In genomic region chr2:84475601-84476000, GRCm38 (mm10) we compare ENCODE assay signal across 12 mouse cellular contexts. TPM values are rescaled to one million over a fixed set of nuclear protein-coding genes. Genes with fewer than 3 reads are reported as not detected.
A peak's percentile ranks its signal among the peaks of the same experiment; 100 is the strongest.
DNase-seq lines count a peak whose midpoint lies in the region; ATAC-seq and TF ChIP-seq lines count a peak whose summit lies in the region.
"Had no signal": no experiment of that assay in that cellular context is flagged by ENCODE, and none has a peak within 500 bp of the region (broad histone marks: within the 10 kb centered on the region; RNA-seq: fewer than 3 reads in every experiment).

No protein-coding gene starts in this region.

- peaks cover 7% of the 10 kb centered on the region; the same call in 1 of the 2 replicates for H3K4me1 ChIP-seq in lung, embryonic 16.5 days (replicated peaks; ENCODE audit: control insufficient read depth, insufficient read depth, low read length)
- H3K4me1 ChIP-seq in embryonic facial prominence, embryonic 11.5 days (ENCODE audit: control insufficient read depth, insufficient read depth, low read length): no peaks in the 10 kb centered on the region
- no peaks in the 10 kb centered on the region for H3K4me1 ChIP-seq in hindbrain, postnatal 0 days (ENCODE audit: insufficient read depth, low read length)
- H3K4me1 ChIP-seq in neural tube, embryonic 13.5 days (replicated peaks): no peaks in the 10 kb centered on the region; the same call in 1 of the 2 replicates

- ATAC-seq in lung, embryonic 16.5 days (ENCODE audit: low read depth): peak; percentile 23; the same call in 1 of the 2 replicates
- no peak for ATAC-seq in embryonic facial prominence, embryonic 11.5 days (replicated peaks; ENCODE audit: insufficient number of reproducible peaks, low FRiP score, low TSS enrichment, low read depth)
- ATAC-seq in hindbrain, postnatal 0 days: no peak
- no peak for ATAC-seq in neural tube, embryonic 13.5 days (ENCODE audit: low read depth)

- H3K9me3 ChIP-seq in lung, embryonic 16.5 days (ENCODE audit: control insufficient read depth, low read length): no peaks in the 10 kb centered on the region
- H3K9me3 ChIP-seq in embryonic facial prominence, embryonic 11.5 days (replicated peaks; ENCODE audit: control insufficient read depth, low read length): no peaks in the 10 kb centered on the region
- H3K9me3 ChIP-seq in hindbrain, postnatal 0 days (ENCODE audit: low read length): no peaks in the 10 kb centered on the region
- H3K9me3 ChIP-seq in neural tube, embryonic 13.5 days: no peaks in the 10 kb centered on the region

- H3K27ac ChIP-seq in lung, embryonic 16.5 days (ENCODE audit: low read length): peak overlapping the region; percentile 81
- H3K27ac ChIP-seq in embryonic facial prominence, embryonic 11.5 days (replicated peaks; ENCODE audit: low read depth, low read length): no peak overlapping the region
- peak overlapping the region; percentile 20; the same call in 1 of the 2 replicates for H3K27ac ChIP-seq in hindbrain, postnatal 0 days
- H3K27ac ChIP-seq in neural tube, embryonic 13.5 days (replicated peaks): peak overlapping the region; percentile 23; the same call in 1 of the 2 replicates
- H3K27ac ChIP-seq: left cerebral cortex, adult 2 months had no signal

- peaks cover 8% of the 10 kb centered on the region; the same call in 1 of the 2 replicates for H3K36me3 ChIP-seq in lung, embryonic 16.5 days (ENCODE audit: control insufficient read depth, insufficient read depth, low read length)
- no peaks in the 10 kb centered on the region for H3K36me3 ChIP-seq in embryonic facial prominence, embryonic 11.5 days (replicated peaks; ENCODE audit: control insufficient read depth, insufficient read depth, low read depth, low read length)
- no peaks in the 10 kb centered on the region for H3K36me3 ChIP-seq in hindbrain, postnatal 0 days (ENCODE audit: insufficient read depth, low read length)
- no peaks in the 10 kb centered on the region for H3K36me3 ChIP-seq in neural tube, embryonic 13.5 days

- H3K9ac ChIP-seq in lung, embryonic 16.5 days (ENCODE audit: low read length): peak overlapping the region; percentile 63
- no peak overlapping the region for H3K9ac ChIP-seq in embryonic facial prominence, embryonic 11.5 days (replicated peaks; ENCODE audit: low read length)
- no peak overlapping the region for H3K9ac ChIP-seq in hindbrain, postnatal 0 days (replicated peaks; ENCODE audit: low read length)
- no peak overlapping the region for H3K9ac ChIP-seq in neural tube, embryonic 13.5 days

- no peaks in the 10 kb centered on the region for H3K27me3 ChIP-seq in lung, embryonic 16.5 days (ENCODE audit: control insufficient read depth, insufficient read depth, low read depth, low read length)
- H3K27me3 ChIP-seq in embryonic facial prominence, embryonic 11.5 days (ENCODE audit: control insufficient read depth, insufficient read depth, low read length): no peaks in the 10 kb centered on the region
- H3K27me3 ChIP-seq in hindbrain, postnatal 0 days (ENCODE audit: insufficient read depth, low read length): no peaks in the 10 kb centered on the region
- no peaks in the 10 kb centered on the region for H3K27me3 ChIP-seq in neural tube, embryonic 13.5 days

- no peak for DNase-seq in lung, postnatal 14 days
- DNase-seq in embryonic facial prominence, embryonic 11.5 days (ENCODE audit: low spot score): no peak
- no peak for DNase-seq in hindbrain, postnatal 0 days (ENCODE audit: low spot score)
- DNase-seq in gastrocnemius, postnatal 25 days: no peak
- DNase-seq in thymus, postnatal 14 days: no peak
- no peak for DNase-seq in MN1 (ENCODE audit: low spot score)
- DNase-seq: cerebellum, adult 9-10 months; gastrocnemius, postnatal 14 days; thymus, adult 2 months had no signal

- 8% methylated on average over 1 of the region's 1 CpGs for WGBS in lung, embryonic 16.5 days
- 23% methylated on average over 1 of the region's 1 CpGs for WGBS in embryonic facial prominence, embryonic 11.5 days
- 39% methylated on average over 1 of the region's 1 CpGs for WGBS in hindbrain, postnatal 0 days
- 25% methylated on average over 1 of the region's 1 CpGs for WGBS in neural tube, embryonic 13.5 days

- no peak for TF ChIP-seq CTCF in hindbrain, postnatal 0 days (IDR thresholded peaks at IDR 0.05; ENCODE audit: low read depth)

- peak overlapping the region; percentile 48 for H3K4me3 ChIP-seq in lung, embryonic 16.5 days (ENCODE audit: low read length)
- peak overlapping the region; percentile 8; the same call in 1 of the 2 replicates for H3K4me3 ChIP-seq in embryonic facial prominence, embryonic 11.5 days (ENCODE audit: low read depth, low read length)
- H3K4me3 ChIP-seq in hindbrain, postnatal 0 days (ENCODE audit: low read length): no peak overlapping the region
- H3K4me3 ChIP-seq in neural tube, embryonic 13.5 days: peak overlapping the region; percentile 10; the same call in 1 of the 2 replicates
- H3K4me3 ChIP-seq: left cerebral cortex, adult 2 months had no signal

- peak overlapping the region; percentile 62 for H3K4me2 ChIP-seq in lung, embryonic 16.5 days (ENCODE audit: low read depth, low read length)
- H3K4me2 ChIP-seq in embryonic facial prominence, embryonic 11.5 days (ENCODE audit: low read depth, low read length): peak overlapping the region; percentile 7; the same call in 1 of the 2 replicates
- peak overlapping the region; percentile 38 for H3K4me2 ChIP-seq in hindbrain, postnatal 0 days (ENCODE audit: low read depth, low read length)
- peak overlapping the region; percentile 37 for H3K4me2 ChIP-seq in neural tube, embryonic 13.5 days

RNA-seq across cellular contexts. Expression of gene Tfpi, which starts 1.0 kb away (rescaled TPM):
- polyA plus RNA-seq in lung, embryonic 16.5 days (2015; fragmentation: Nextera tagmentation; extraction: Ambion mirVana): 63.6 and 64.9 TPM in 2 replicates
- 20.8 and 23.1 TPM in 2 replicates for polyA plus RNA-seq in embryonic facial prominence, embryonic 11.5 days (2014; fragmentation: Nextera tagmentation; extraction: Ambion mirVana)
- 9.5 and 10.7 TPM in 2 replicates for total RNA-seq in hindbrain, postnatal 0 days (2014; rRNA removed)
- polyA plus RNA-seq in hindbrain, postnatal 0 days (2015; fragmentation: Nextera tagmentation; extraction: Ambion mirVana): 13.1 and 15.3 TPM in 2 replicates
- polyA plus RNA-seq in neural tube, embryonic 13.5 days (2015; fragmentation: Nextera tagmentation; extraction: Ambion mirVana): 26.3 and 28.7 TPM in 2 replicates
- 1 to 10 TPM; 2.8 to 5.0 TPM for total RNA-seq in gastrocnemius, postnatal 25 days (2021)

RNA-seq across cellular contexts. Expression of gene Calcrl, which starts 50.4 kb away (rescaled TPM):
- 110 and 111 TPM in 2 replicates for polyA plus RNA-seq in lung, embryonic 16.5 days (2015; fragmentation: Nextera tagmentation; extraction: Ambion mirVana)
- 23.9 and 24.2 TPM in 2 replicates for polyA plus RNA-seq in embryonic facial prominence, embryonic 11.5 days (2014; fragmentation: Nextera tagmentation; extraction: Ambion mirVana)
- total RNA-seq in hindbrain, postnatal 0 days (2014; rRNA removed): 19.8 and 31.9 TPM in 2 replicates
- 12.0 and 16.8 TPM in 2 replicates for polyA plus RNA-seq in hindbrain, postnatal 0 days (2015; fragmentation: Nextera tagmentation; extraction: Ambion mirVana)
- polyA plus RNA-seq in neural tube, embryonic 13.5 days (2015; fragmentation: Nextera tagmentation; extraction: Ambion mirVana): 16.8 and 20.8 TPM in 2 replicates
- total RNA-seq in gastrocnemius, postnatal 25 days (2021): 10 to 100 TPM; 11.5 to 15.0 TPM

Comparison
In these comparisons a context has a peak if more than half of its experiments do, and no peak if none do; other contexts are left out.
1. H3K4me2 ChIP-seq: peak in every context shown above with its lines; median percentile 62 in lung, embryonic 16.5 days; 38 in hindbrain, postnatal 0 days; 37 in neural tube, embryonic 13.5 days; 7 in embryonic facial prominence, embryonic 11.5 days.